Mouse (Mus musculus): ENCODE data around the gene Arid5b. TPM values are rescaled to one million over a fixed set of nuclear protein-coding genes. Genes with fewer than 3 reads are reported as not detected.

Arid5b gene
- polyA plus RNA-seq, 1 experiment from 2014 or later: 27.5 TPM

DNA sequence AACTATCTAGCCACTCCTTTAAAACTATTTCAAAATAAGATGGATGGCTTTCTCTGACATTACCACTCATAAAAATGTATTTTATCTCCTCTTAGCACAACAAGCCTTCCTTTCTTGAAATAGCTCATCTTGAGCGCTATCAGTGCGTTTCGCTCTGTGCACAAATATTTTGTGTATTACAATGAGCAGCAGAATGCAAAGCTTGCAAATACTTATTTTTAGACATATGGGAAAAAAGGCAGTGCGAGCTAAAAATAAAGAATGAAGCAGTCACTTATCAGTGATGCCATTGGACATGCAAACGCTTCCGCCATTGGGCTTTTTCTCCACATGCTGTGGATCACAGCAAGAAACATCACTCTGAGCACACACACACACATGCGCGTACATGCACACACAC is 110.4 kb downstream of the Arid5b start:
- Histone ChIP-seq H3K4me2 (ENCODE audit: low read depth, low read length) (no peak overlapping the region), H3K4me3 (ENCODE audit: low read depth, low read length) (no peak overlapping the region), H3K36me3 (replicated peaks; ENCODE audit: control insufficient read depth, insufficient read depth, low read depth, low read length) (no peaks in the 10 kb centered on the region), H3K27me3 (ENCODE audit: control insufficient read depth, insufficient read depth, low read length) (no peaks in the 10 kb centered on the region), H3K27ac (replicated peaks; ENCODE audit: low read depth, low read length) (no peak overlapping the region), H3K9me3 (replicated peaks; ENCODE audit: control insufficient read depth, low read length) (no peaks in the 10 kb centered on the region), H3K9ac (replicated peaks; ENCODE audit: low read length) (no peak overlapping the region), H3K4me1 (ENCODE audit: control insufficient read depth, insufficient read depth, low read length) (no peaks in the 10 kb centered on the region)
- 96% methylated on average over 8 of the region's 8 CpGs for WGBS
- ATAC-seq (replicated peaks; ENCODE audit: insufficient number of reproducible peaks, low FRiP score, low TSS enrichment, low read depth) (no peak), DNase-seq (ENCODE audit: low spot score) (no peak)

DNA sequence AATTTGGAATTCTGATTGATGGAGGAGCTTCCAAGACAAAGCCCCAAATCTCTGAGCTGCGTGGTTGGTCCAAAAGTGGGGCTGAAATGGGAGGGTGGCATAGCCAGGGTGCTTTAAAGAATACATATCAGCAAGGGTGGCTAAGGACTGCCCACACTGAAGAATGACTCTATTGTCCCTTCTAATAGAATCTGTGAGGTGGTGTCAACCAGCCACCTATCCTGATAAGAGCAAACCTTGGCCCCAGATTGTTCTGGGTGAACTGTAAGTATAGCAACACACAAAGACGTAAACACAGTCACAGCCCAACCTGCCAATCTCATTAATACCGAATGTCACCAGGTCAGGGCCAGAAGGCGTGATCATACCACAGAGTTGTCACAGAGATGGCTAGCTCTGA is 111.4 kb downstream of the Arid5b start:
- Histone ChIP-seq H3K4me2 (ENCODE audit: low read depth, low read length) (no peak overlapping the region), H3K36me3 (replicated peaks; ENCODE audit: control insufficient read depth, insufficient read depth, low read depth, low read length) (no peaks in the 10 kb centered on the region), H3K4me1 (ENCODE audit: control insufficient read depth, insufficient read depth, low read length) (no peaks in the 10 kb centered on the region), H3K27ac (replicated peaks; ENCODE audit: low read depth, low read length) (no peak overlapping the region), H3K27me3 (ENCODE audit: control insufficient read depth, insufficient read depth, low read length) (no peaks in the 10 kb centered on the region), H3K4me3 (ENCODE audit: low read depth, low read length) (no peak overlapping the region), H3K9ac (replicated peaks; ENCODE audit: low read length) (no peak overlapping the region), H3K9me3 (replicated peaks; ENCODE audit: control insufficient read depth, low read length) (no peaks in the 10 kb centered on the region)
- DNase-seq (ENCODE audit: low spot score) (no peak), ATAC-seq (replicated peaks; ENCODE audit: insufficient number of reproducible peaks, low FRiP score, low TSS enrichment, low read depth) (no peak)
- 72% methylated on average over 4 of the region's 4 CpGs for whole genome bisulfite sequencing

DNA sequence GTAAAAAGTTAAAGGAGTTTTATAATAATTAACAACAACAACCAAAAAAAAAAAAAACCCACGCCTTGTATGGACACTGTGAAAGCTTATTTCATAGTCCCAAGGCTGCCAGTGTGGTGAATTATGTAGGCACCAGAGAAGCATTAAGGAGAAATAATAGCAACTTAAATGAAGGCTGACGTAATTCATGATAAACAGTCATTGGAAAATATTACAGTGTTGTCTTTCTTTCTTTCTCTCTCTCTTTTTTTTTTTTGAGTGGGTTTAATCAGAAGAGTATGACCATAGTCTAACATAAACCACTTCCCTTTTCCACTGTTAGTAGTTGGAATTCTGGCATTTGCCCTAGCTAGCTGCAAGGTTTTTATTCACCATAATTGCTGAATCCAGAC is 111.8 kb downstream of the Arid5b start:
- Histone ChIP-seq H3K36me3 (replicated peaks; ENCODE audit: control insufficient read depth, insufficient read depth, low read depth, low read length) (no peaks in the 10 kb centered on the region), H3K4me3 (ENCODE audit: low read depth, low read length) (no peak overlapping the region), H3K27me3 (ENCODE audit: control insufficient read depth, insufficient read depth, low read length) (no peaks in the 10 kb centered on the region), H3K9ac (replicated peaks; ENCODE audit: low read length) (no peak overlapping the region), H3K27ac (replicated peaks; ENCODE audit: low read depth, low read length) (no peak overlapping the region), H3K4me2 (ENCODE audit: low read depth, low read length) (no peak overlapping the region), H3K4me1 (ENCODE audit: control insufficient read depth, insufficient read depth, low read length) (no peaks in the 10 kb centered on the region), H3K9me3 (replicated peaks; ENCODE audit: control insufficient read depth, low read length) (no peaks in the 10 kb centered on the region)
- 73% methylated on average over 2 of the region's 2 CpGs for WGBS
- DNase-seq (ENCODE audit: low spot score) (no peak), ATAC-seq (replicated peaks; ENCODE audit: insufficient number of reproducible peaks, low FRiP score, low TSS enrichment, low read depth) (no peak)

DNA sequence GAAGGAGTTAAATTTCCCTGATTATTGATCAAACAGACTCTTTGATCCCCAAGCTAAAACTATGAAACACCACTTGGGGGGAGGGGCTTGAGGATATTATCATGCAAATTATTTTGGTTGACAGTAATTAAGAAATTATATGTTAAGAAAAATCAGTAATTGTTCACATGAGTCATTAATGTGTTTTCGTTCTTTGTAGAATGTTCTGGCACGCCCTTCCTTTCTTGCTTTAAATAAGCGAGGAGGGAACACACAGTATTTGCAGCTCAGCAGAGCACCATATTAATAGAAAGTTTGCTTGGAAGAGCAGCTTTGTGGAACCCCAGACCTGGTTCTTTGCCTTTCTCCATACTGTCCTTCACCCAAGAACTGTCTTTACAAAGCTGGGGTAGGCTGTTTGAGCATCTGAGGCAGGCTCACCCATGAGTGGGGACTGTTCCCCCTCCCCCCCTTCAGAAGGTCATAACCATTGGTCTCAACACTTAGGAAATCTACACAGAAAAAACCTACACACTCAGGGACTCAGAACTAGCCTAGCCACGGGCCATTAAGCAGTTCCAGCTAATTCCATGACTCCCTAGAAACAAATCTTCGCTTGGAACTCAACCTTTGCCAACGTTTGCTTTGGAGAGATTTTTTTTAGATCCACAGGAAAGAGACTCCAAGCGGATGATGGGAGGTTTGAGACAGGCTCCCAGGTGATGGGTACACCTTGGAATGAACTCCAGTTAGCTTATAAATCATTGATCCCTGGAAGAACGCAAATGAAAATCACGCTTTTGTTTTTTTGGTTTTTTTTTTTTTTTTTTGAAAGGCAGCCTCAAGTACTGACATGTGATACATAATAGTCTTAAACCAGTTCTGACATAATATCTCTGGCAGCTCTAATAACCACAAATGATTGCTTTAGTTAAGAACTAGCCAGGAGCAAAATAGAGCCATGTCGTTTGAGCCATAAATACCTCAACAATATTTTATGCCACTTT is 112.5 kb downstream of the Arid5b start:
- Histone ChIP-seq H3K4me1 (ENCODE audit: control insufficient read depth, insufficient read depth, low read length) (no peaks in the 10 kb centered on the region), H3K9ac (replicated peaks; ENCODE audit: low read length) (no peak overlapping the region), H3K36me3 (replicated peaks; ENCODE audit: control insufficient read depth, insufficient read depth, low read depth, low read length) (no peaks in the 10 kb centered on the region), H3K9me3 (replicated peaks; ENCODE audit: control insufficient read depth, low read length) (no peaks in the 10 kb centered on the region), H3K4me2 (ENCODE audit: low read depth, low read length) (no peak overlapping the region), H3K27me3 (ENCODE audit: control insufficient read depth, insufficient read depth, low read length) (no peaks in the 10 kb centered on the region), H3K27ac (replicated peaks; ENCODE audit: low read depth, low read length) (no peak overlapping the region), H3K4me3 (ENCODE audit: low read depth, low read length) (no peak overlapping the region)
- DNase-seq (ENCODE audit: low spot score): no peak
- ATAC-seq (replicated peaks; ENCODE audit: insufficient number of reproducible peaks, low FRiP score, low TSS enrichment, low read depth): no peak
- WGBS: 51% methylated on average over 10 of the region's 10 CpGs

DNA sequence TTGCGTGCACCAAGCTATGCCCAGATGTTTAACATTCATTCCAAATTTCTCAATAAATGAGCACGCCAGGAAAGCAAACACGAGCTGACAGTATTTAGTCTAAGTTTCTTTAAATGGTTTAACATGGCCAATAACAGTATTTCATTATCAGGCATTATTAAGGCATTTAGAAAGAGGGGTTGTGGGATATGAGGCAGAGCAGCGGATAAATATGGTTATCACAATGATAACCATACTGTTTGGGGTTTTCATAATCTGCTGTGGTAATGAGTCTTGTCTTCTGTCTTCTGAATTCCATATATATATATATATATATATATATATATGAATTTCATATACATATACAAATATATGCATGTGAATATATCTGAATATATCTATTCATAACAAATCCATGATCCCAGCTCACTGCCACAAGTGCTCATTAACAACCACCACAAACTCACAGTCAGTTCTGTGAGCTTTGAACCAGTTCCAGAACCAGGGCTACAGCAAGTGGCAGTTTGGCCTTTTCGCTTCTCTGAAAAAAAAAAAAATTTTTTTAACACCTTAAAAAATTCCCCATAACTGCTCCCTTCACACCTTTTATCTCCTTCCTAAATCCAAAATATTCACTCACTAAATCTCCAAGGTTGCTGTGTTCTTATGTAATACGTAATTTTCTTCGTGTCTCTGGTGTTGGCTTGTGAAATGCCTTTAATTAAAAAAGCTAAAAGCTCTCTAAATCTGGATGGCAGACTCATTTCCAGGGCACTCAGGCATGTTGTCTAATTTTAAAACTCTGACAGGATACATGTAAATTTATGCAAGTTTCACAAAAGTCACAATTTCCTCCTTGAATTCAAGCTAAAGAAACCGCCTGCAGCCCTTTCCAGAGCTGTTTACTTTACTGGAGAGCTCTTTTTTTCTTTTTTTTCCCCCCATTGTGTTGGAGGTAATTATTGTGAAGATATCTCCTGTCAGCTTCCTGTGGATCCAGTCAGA is 113.5 kb downstream of the Arid5b start:
- ATAC-seq (replicated peaks; ENCODE audit: insufficient number of reproducible peaks, low FRiP score, low TSS enrichment, low read depth): no peak
- Histone ChIP-seq H3K4me1 (ENCODE audit: control insufficient read depth, insufficient read depth, low read length) (no peaks in the 10 kb centered on the region), H3K4me2 (ENCODE audit: low read depth, low read length) (no peak overlapping the region), H3K9ac (replicated peaks; ENCODE audit: low read length) (no peak overlapping the region), H3K4me3 (ENCODE audit: low read depth, low read length) (no peak overlapping the region), H3K27me3 (ENCODE audit: control insufficient read depth, insufficient read depth, low read length) (no peaks in the 10 kb centered on the region), H3K9me3 (replicated peaks; ENCODE audit: control insufficient read depth, low read length) (no peaks in the 10 kb centered on the region), H3K36me3 (replicated peaks; ENCODE audit: control insufficient read depth, insufficient read depth, low read depth, low read length) (no peaks in the 10 kb centered on the region), H3K27ac (replicated peaks; ENCODE audit: low read depth, low read length) (no peak overlapping the region)
- DNase-seq (ENCODE audit: low spot score): peak; percentile 26
- 74% methylated on average over 8 of the region's 8 CpGs for WGBS

DNA sequence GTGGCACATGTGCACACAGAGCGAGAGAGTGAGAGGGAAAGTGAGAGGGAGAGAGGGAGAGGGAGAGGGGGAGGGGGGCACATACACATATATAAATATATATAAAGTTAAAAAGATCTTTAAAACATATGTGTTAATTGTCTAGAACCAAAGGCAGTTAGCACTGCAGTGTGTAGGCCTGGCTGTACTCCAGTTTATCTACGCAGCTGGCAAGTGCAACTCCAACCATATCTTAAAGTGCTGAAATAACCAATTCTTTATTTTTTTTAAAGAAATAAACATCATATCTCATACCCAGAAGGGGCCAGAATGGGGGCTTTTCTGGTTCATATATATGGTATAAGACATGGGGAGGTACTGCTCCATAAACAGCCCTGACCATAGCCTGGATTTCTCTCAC is 114.4 kb downstream of the Arid5b start:
- ATAC-seq (replicated peaks; ENCODE audit: insufficient number of reproducible peaks, low FRiP score, low TSS enrichment, low read depth) (no peak), DNase-seq (ENCODE audit: low spot score) (no peak)
- WGBS: 97% methylated on average over 2 of the region's 2 CpGs
- H3K4me3 ChIP-seq (ENCODE audit: low read depth, low read length): no peak overlapping the region
- H3K4me1 ChIP-seq (ENCODE audit: control insufficient read depth, insufficient read depth, low read length): no peaks in the 10 kb centered on the region
- no peaks in the 10 kb centered on the region for H3K9me3 ChIP-seq (replicated peaks; ENCODE audit: control insufficient read depth, low read length)
- no peak overlapping the region for H3K9ac ChIP-seq (replicated peaks; ENCODE audit: low read length)
- no peak overlapping the region for H3K4me2 ChIP-seq (ENCODE audit: low read depth, low read length)
- no peaks in the 10 kb centered on the region for H3K36me3 ChIP-seq (replicated peaks; ENCODE audit: control insufficient read depth, insufficient read depth, low read depth, low read length)
- no peaks in the 10 kb centered on the region for H3K27me3 ChIP-seq (ENCODE audit: control insufficient read depth, insufficient read depth, low read length)
- no peak overlapping the region for H3K27ac ChIP-seq (replicated peaks; ENCODE audit: low read depth, low read length)

DNA sequence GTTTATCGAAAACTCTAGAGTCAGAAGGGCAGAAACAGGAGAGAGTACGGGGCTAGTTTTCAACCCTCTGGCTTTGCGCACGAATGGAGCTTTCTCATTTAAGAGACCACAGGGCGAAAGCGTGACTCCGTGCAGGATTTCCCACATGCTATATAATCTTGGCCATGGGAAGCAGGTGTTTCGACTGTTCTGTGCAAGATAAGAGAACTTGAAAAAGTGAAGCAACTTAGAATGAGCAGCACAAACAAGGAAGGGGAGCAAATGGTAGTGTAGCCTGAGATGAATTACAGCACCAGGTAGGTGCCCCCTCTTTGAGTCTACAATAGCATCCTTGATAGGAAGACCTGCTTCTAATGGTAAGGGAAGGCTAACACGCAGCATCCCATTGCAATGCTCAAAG is 118.8 kb downstream of the Arid5b start:
- H3K4me1 ChIP-seq (ENCODE audit: control insufficient read depth, insufficient read depth, low read length): no peaks in the 10 kb centered on the region
- H3K9me3 ChIP-seq (replicated peaks; ENCODE audit: control insufficient read depth, low read length): no peaks in the 10 kb centered on the region
- DNase-seq (ENCODE audit: low spot score) (no peak), ATAC-seq (replicated peaks; ENCODE audit: insufficient number of reproducible peaks, low FRiP score, low TSS enrichment, low read depth) (no peak)
- no peak overlapping the region for H3K4me3 ChIP-seq (ENCODE audit: low read depth, low read length)
- no peaks in the 10 kb centered on the region for H3K27me3 ChIP-seq (ENCODE audit: control insufficient read depth, insufficient read depth, low read length)
- WGBS: 95% methylated on average over 9 of the region's 9 CpGs
- no peak overlapping the region for H3K4me2 ChIP-seq (ENCODE audit: low read depth, low read length)
- no peak overlapping the region for H3K9ac ChIP-seq (replicated peaks; ENCODE audit: low read length)
- H3K27ac ChIP-seq (replicated peaks; ENCODE audit: low read depth, low read length): no peak overlapping the region
- no peaks in the 10 kb centered on the region for H3K36me3 ChIP-seq (replicated peaks; ENCODE audit: control insufficient read depth, insufficient read depth, low read depth, low read length)

Data from embryonic facial prominence, embryonic 11.5 days (tissue).